Mouse (Mus musculus) adrenal gland (tissue): ENCODE measurements around the gene Tanc2.

Experiments
- intact Hi-C: fragments of 180-260 bp; cut with DNase I; formaldehyde crosslinking; loops from one replicate; pipeline ENCODE4 v1.15.1; 2025
- long read RNA-seq, 2 experiments: library from polyadenylated mRNA; unstranded; transcript quantifications; one replicate each; pipeline ENCODE4 v2.0.0; 2020; ENCODE audit warnings: borderline replicate concordance in 1 of 2; ENCODE audit not compliant: insufficient replicate concordance in 1 of 2

Gene Tanc2
- long read RNA-seq, experiment 1, partial matches to known transcripts, result 0 of 3 reads
- long read RNA-seq, experiment 1, other reads (novel, unspliced or antisense), result 3 of 3 reads
- long read RNA-seq, experiment 2, partial matches to known transcripts, result 1 of 6 reads
- long read RNA-seq, experiment 2, other reads (novel, unspliced or antisense), result 5 of 6 reads

DNA sequence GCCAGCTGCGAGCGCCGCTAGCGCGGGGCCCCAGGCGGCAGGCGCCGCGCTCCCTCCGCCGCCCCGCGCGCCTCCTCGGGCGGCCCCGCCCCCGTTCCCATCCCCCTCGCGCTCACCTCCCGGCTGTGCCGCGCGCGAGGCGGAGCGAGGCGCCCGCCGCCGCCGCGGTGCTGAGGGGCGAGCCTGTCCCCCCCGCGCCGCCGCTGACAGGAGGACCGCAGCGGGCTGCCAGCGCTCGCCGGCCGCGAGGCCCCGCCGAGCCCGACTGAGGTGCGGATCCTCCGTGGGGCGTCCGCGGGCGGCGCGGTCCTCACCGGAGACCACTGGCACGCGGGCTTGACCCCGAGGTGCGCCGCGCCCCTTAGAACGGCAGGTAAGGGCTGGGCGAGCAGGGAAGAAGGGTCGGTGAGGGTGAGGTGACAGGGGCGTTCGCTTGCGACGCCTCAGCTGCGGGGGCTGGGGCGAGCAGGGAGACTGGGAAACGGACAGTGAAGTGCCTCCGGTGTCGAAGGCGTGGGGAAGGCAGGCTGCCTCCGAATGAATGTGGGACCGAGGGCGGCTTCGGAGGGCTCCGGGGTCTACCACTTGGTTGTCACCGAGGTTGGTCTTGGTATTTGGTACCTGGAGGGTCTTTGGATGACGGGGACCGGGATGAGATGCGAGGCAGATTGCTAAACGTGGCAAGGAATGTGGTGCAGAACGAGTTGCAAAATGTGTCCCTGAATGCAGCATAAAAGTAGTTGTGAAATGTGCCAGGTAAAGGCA lies at the start of gene Tanc2:
Tanc2 (plus strand) TSS at position 110 of the 765 bp plus-strand sequence.
- intact Hi-C loops, result loop anchor here (5.0 kb wide), 2 partner anchors 243 to 322 kb away; no protein-coding TSS in a partner anchor

DNA sequence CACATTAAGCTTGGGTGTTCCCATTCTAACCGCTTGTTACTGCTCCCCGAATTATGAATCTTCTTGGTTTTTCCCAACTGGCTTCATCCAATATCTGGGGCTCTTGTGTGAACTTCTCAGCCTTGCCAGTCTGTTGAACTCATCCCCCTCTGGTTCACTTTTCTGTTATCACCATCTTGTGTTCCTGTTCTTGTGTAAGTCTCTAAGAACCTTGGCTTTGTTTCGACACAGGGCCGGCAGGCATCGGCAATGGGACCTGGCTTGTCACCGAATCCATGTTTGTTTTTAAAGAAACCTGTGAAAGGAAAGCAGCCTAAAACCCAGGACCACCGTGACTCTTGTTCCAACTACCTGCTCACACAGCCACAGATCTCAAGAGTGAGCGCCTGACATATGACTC lies 49.0 kb upstream of the Tanc2 start:
- intact Hi-C loops, result no loop called here

DNA sequence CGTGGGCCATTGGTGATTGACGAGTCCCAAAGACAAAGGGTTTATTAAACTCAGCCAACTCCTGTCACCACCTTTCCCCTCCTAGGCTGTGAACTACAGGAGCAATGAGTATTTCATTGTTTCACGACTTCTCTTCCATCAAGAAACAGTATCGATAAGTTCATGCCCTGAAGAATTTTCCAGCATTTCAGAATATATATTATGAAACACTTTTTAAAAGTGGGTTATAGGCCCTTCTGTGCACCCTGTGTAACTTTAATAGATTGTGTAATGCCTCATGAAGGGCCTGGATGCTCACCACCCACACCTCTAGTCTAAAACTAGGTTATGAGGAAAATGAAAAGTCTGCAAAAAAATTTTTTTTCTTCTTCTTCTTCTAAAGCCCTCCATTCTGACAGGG lies 48.4 kb upstream of the Tanc2 start:
- intact Hi-C loops, result no loop called here

DNA sequence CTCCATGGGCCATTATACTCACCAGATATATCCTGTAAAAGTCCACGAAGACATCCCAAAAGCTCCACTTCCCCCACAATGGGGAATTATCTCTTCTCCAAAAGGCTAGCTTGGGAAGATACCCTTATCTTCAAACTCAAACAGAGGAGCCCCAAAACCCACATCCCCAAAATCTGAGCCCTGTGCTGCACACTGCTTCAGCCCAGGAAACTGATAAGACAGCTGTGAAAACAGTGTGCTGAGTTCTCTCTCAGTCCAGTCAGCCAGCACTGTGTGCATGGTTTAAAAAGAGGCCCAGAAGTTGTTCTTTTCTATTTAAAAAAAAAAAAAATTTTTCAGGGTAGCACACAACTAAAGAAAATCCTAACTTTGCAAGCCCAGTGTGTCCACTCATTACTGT lies 47.7 kb upstream of the Tanc2 start:
- intact Hi-C loops, result no loop called here

DNA sequence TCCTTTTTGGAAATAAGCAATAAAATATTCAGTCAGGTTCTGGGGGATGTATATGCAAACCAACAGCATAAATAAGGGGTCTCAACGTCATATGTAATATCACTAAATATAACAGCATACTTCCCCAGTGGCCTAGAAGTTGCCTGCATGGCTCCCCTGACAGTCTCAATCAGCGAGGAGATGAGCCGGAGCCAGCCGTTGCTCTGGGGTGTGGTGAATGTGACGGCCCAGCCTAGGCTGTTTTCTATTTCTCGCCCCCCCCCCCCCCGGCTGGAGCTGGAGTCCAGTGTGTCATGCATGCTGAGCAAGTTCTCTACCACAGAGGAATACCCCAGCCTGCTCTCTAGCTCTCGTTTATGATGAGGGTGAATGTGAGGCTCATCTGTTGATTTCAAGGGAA lies 44.0 kb upstream of the Tanc2 start:
- intact Hi-C loops, result no loop called here

DNA sequence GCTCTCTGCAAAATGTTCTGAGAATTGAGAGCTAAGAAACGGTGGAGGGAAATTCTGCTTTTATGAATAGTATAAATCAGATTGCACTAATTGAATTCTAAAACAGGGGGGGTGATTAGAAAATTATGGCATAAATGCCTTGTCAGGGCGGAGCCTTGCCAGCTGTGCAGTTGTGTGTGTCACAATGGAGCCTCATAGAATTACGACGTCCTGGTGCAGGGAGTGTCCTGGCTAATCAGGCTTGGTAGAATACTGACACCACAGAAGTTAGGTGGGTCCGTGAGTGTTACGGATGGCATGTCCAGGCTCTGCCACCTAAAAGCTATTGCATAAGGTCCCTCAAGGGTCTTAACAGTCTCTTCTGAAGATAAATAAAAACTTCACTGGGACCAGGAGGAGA lies 43.4 kb upstream of the Tanc2 start:
- intact Hi-C loops, result no loop called here

DNA sequence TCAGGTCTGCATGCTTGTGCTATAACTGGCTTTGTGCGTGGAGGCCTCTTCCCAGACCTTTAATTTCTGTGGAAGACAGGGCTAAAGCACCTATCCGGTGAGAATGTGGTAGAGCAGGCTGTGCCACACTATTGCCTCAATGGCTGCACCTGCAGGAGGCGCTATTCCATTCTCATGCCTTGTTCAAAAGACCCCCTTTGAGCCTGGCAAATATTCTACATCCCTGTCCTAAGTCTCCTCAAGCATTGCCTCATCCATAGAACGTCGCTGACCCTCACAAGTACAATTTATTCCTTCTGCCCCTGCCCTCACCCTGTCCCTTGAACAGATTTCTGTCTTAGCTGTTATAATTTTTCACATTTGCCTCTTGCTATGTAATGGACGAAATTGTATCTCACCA lies 41.4 kb upstream of the Tanc2 start:
- intact Hi-C loops, result no loop called here

DNA sequence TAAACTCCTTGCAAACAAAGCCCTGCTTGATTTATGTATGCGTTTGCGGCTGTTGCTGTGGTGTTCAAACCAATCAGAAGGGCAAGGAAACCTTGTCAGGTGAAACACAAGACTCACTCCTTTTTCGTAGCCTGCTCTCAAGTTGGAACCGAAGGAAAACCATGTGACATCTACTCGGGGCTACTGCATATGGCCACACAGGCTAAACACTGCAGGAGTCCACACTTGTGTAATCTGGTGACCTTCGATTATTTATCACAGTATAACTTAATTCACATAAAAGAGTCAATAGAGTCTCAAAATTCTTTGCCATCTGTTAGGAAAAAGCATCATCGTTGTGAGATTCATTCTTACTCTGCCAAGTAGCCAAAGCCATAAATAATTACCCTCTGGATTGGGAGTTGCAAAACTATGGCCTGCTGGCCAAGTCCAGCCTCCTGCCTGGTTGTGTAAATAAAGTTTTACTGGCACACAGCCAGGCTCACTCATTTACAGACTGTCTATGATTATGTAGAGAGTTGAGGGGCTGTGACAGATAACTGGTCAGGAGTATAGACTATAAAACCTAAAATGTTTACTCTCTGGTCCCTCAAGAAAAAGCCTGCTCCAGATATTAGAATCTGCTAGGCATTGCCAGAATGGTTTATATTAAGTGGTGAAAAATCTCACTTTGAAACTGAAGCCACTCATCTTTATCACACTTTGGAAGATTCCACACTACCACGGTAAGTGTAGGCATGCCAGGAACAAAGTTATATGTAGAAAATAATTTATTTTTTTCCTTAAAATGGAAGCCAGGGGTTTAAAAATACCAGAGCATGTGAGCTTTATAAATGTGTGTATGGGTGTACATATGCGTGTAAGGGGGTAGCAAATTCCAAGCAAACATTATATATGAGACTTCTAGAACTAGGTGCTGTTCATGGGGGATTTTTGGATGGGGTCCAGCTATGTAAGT lies 40.3 kb upstream of the Tanc2 start:
- intact Hi-C loops, result no loop called here

DNA sequence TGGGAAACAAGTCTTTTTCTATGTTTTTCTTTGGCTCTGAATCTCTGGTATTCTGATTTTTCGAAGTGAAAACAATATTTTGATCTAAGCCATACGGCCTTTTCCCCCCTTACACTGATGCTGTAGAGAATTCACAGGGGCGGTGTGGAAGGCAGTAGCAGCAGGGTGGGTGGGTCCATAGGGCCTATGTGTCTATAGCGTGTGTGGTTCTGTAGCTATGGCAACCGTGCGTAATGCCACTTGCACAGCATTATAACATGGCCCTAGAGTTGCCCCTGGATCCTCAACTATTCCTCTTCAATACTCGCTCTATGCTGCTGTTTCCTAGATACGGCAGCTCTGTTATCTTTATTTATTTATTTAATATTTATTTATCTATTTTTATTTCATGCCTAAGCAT lies 32.5 kb upstream of the Tanc2 start:
- intact Hi-C loops, result no loop called here

DNA sequence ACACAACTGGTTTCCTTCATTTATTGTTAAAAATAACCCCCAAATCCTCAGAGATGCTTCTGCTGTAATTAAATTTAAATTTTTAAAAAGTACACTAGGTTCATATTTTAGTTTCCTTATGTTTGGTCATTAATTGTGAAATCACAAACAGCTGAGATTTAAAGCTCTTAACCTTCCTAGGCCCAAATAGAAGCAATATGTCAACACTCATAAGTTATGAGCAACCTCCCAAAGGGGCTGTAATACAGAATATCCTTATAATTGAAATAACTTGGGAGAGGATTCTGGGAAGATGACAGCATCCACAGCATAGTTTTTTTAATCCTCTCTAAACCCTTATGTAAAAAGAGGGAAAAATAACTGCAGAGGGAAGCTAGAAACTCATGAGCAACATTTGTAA lies 31.7 kb upstream of the Tanc2 start:
- intact Hi-C loops, result no loop called here

DNA sequence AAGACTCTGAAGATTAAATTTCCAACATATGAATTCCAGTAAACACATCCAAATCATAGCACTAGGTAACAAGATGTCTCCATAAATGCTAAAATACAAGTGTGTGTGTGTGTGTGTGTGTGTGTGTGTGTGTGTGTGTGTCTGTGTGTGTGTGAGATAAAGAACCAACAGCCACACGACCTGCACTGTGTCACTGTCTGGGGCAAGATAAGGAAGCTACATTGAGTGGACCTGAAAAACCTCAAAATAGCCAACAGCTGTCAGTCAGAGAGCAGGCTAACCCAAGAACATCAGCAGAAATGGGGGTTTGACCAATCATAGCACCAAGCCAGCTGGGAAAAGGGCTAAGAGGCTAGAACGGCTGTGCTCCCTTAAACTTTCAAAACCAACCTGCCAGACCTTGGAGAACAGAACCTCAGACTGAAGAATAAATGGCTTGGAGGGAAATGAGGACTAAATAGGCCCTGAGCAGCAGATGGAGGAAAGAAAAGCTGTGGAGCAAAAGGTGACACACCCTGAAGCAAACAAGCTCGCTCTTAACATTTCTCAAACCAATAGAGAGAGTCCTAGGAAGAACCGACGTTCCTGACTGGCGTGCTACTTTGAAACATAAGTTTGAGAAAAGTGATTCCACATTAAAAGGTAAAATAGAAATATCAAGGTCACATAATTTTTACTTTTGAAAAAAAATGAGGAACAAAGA lies 30.8 kb upstream of the Tanc2 start:
- intact Hi-C loops, result no loop called here

DNA sequence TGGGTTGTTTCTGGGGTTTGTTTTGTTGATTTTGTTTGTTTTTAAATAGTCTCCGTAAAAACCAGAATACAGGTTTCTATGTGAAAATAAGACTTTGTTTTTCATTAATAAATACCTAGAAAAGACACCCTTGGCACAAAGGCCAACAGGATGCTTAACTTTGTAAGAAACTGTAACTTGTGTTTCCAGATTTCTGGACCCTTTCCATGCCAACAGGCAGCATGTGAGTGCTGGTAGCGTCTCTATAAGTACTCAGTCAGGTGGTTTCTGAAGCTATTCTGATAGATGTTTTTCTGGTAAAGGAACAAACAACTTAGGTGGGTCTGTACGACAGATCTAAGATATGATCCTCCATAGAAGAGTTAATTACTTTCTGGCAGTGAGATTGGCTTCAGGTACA lies 26.2 kb upstream of the Tanc2 start:
- intact Hi-C loops, result no loop called here

DNA sequence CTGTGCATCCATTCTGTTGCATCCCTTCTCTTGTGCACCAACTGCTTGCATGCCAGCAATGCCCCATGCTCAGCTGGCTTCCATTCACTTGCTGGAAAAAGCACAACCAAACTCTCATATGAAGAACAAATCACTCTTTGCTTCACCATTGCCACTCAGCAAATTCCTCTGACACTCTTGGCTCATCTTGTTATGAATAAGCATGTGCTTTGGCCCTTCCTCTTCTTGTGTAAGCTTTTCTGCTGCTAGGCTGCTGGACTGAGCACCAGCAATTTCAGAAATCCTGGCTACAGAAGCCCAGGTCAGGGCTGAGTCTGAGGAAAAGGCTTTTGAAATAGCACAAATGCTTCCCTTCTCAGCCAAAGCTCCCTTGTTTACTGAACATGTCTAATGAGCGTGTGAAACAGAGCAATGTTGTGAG lies 22.6 kb upstream of the Tanc2 start:
- intact Hi-C loops, result no loop called here

DNA sequence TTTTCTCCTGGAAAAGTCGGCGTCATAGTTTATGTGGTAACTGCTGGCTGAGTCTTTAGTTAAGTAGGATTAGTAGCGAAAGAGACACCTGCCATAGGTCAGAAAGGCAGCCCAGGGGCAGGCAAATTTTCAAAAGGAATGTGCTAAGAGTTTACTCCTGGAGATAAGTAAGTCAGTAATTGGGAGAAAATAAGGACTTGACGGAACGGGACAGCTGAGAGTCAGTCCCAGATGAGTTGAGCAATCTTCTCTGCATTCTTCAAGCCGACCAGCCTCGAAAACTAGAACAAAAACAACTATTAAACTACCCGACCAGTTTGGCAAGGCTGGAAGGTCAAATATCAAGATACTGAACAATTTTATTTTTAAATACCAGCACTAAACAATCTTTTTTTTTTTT lies 17.8 kb upstream of the Tanc2 start:
- intact Hi-C loops, result no loop called here

DNA sequence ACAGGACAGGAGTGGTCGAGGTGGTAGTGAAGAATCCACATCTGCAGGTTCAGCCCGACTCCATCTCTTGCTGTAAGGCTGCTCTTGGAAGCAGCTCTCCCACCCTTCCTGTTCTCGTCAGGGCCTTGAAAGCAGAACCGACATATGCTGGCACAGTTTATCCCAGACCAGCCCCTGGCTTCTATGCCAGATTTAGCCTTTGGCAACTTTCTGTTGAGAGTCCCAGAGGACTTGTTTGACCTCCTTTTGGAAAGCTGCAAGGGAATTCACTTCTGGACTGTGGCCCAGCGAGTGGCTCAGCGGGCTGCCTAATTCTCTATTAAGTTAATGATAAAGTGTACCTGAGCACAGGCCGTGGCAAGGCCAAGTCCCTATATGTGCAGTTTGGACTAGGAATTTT lies 15.5 kb upstream of the Tanc2 start:
- intact Hi-C loops, result no loop called here

DNA sequence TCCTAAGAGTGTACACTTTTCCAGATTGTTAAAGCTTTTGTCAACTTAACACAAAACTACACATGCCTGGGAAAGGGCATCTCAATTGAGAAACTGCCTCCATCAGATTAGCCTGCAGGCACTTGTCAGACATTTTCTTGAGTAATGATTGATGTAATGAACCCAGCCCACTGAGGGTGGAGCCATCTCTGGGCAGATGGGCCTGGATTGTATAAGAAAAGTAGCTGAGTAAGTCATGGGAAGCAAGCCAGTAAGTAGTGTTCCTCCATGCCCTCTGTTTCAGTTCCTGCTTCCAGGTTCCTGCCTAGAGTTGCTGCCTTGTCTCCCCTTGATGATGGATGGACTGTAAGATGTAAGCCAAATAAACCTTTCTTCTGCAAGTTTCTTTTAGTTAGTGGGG lies 12.6 kb upstream of the Tanc2 start:
- intact Hi-C loops, result no loop called here

DNA sequence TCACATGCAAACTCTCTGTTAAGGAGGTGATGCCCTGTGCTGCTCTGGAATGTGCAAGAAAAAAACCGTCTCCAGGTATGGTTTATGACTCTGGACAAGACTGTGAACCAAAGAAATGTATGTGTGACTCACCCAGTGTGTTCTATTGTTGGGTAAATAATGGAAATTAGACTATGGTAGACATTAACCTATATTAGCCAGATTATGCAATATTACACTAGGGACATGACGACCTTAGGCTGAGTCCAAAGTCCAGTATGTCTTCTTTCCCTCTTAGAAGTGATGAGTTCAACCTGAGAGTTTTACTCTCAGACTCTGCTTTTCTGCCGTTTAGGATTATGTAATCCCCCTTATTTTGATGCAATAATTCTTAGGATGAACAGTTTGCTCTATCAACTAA lies 7.8 kb upstream of the Tanc2 start:
- intact Hi-C loops, result no loop called here

DNA sequence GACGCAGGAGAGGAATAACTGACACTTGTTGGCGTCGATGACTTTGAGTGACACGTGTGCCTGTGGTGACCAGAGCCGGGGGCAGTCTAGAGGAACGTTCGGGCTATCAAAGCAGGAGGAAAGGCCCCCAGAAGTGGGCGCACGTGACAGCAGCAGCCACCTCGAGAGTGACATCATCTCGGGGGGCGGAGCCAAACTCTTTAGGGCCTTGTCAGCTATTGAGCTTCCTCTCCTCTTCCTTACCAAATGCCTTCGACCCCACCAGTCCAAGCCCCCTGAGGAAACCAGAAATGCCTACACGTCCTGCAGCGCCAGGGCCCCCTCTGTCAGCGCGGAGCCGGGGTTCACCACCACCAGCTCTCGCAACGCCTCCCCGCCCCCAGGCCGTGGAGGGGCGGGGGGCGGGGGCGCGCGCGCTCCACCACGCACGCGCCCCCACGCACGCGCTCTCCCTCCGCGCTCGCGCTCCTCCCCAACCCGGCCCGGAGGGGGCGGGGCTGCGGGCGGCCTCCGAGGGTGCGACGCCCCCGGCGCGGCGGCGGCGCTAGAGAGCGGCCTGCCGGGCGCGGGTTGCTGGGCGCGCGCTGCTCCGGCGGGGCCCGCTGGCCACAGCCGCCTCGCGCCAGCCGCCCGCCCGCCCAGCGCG lies 432 bp upstream of the Tanc2 start:
- intact Hi-C loops, result no loop called here

DNA sequence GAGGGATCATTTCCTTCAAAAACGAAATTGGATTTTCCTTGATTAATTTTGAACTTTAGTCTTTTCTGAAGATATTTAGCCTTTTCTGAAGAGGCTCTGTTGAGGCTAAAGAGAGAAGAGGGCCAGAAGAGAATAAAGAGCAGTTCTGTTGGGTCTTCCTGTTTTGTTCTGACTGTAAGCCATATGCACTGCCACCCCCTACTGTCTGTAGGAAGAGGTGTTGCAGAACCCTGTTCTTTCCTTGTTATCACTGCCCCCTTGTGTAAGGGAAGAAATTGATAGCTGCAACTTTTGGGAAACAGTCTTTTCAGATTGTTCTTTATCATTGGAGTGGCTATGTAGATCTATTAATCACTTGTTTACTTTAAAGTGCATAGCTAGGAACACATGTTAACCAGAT lies 2.1 kb downstream of the Tanc2 start:
- intact Hi-C loops, result loop anchor here (1.0 to 5.0 kb wide), 3 partner anchors 229 to 320 kb away; no protein-coding TSS in a partner anchor

DNA sequence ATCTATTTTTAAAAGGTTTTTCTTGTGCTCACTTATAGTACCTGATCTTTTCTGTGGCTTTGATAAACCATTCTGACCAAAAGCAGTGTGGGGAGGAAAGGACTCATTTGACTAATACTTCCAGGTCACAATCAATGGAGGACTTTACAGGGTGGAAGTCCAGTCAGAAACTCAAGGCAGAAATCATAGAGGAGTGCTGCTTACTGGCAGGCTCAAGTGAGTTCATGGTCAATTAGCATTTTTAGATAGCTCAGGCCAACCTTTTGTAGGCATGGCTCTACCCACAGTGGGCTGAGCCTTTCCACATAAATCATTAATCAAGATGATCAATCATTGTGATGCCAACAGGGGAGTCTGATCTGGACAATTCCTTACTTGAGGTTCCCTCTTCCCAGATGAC lies 12.4 kb downstream of the Tanc2 start:
- intact Hi-C loops, result no loop called here

DNA sequence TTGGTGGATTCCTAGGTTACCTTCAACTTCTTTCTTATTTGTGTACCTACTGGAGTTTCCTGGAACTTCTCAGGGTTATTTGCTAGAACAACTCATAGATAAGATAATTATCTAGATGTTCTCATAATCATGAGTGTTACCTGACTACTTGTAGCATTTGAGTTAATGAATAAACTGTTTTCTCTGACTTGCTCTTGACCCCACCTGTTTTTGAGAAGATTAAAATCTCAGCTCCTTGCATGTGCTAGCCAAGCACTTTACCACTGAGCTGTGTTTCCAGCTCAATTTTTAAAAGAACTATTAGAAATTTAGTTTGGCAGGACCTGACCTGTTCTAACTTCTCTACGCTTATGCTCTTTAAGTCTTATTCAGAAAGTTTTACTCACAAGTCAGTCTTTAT lies 36.4 kb downstream of the Tanc2 start:
- intact Hi-C loops, result no loop called here
